Mouse (Mus musculus) cerebellum, adult 2 months (tissue): ENCODE data around the gene BC049352.

Experiments used
- CTCF ChIP-seq: fragments of 200-500 bp; IDR thresholded peaks from 2 replicates; pipeline ENCODE4 v1.5.1; 2011; ENCODE audit warnings: low read depth, mild to moderate bottlenecking, control low read depth, low read length, moderate library complexity, borderline replicate concordance; ENCODE audit not compliant: insufficient read depth
- POLR2A ChIP-seq: fragments of 200-500 bp; IDR thresholded peaks from 2 replicates; pipeline ENCODE4 v1.6.1; 2011; ENCODE audit warnings: low read length, control low read depth, borderline replicate concordance; ENCODE audit not compliant: insufficient read depth

DNA sequence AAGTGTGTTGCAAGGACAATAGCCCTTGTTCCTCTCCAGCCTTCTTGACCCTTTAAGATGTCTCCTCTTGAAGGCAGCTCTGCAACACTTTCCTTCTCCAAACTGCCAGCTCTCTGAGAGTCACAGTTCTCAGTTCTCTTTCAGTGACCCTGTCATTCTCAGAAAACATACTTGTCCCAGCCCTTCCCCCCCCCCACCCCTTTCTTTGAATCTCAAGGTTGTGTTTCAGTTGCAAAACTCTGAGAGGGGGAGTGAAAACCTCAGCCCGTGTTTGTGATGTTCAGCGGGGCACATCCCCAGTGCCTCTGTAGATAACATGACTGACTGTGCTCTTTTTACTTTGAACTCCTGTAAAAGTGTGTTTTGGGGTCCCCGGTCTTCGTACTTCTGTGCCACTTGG, 86.3 kb downstream of the BC049352 start:
- no peak for TF ChIP-seq CTCF
- TF ChIP-seq POLR2A, result no peak
